8 mouse cellular contexts compared by ENCODE assay signal in genomic region chr3:79885686-79886356, GRCm38 (mm10). TPM values are rescaled to one million over a fixed set of nuclear protein-coding genes. Genes with fewer than 3 reads are reported as not detected.
DNase-seq lines count a peak whose midpoint lies in the region; ATAC-seq and TF ChIP-seq lines count a peak whose summit lies in the region.

No protein-coding gene starts in this region.

- peak overlapping the region; percentile 36 for H3K9ac ChIP-seq in intestine, embryonic 15.5 days
- H3K9ac ChIP-seq in liver, postnatal 0 days (replicated peaks) = peak overlapping the region; percentile 38; the same call in 1 of the 2 replicates

- peak; percentile 92 for ATAC-seq in intestine, embryonic 15.5 days
- ATAC-seq in liver, postnatal 0 days = no peak
- ATAC-seq in CD4-positive, CD25-positive, alpha-beta regulatory T cell, adult 4 months = no peak

- DNase-seq in lung, adult 18-20 months = peak; percentile 59 to 71
- no peak for DNase-seq in lung, postnatal 25 days (ENCODE audit: low spot score)
- DNase-seq in gastrocnemius, postnatal 14 days = peak; percentile 19
- peak; percentile 28 for DNase-seq in liver, postnatal 0 days
- no peak for DNase-seq in T-cell, adult 2 months (ENCODE audit: low spot score)

- H3K27ac ChIP-seq in intestine, embryonic 15.5 days = peak overlapping the region; percentile 45
- no peak overlapping the region for H3K27ac ChIP-seq in liver, postnatal 0 days (ENCODE audit: low read depth)
- H3K27ac ChIP-seq in testis, adult 2 months (ENCODE audit: control insufficient read depth, insufficient read depth, low read depth, low read length) = peak overlapping the region; percentile 54

- intact Hi-C loops in gastrocnemius, postnatal 14 days (cut with DNase I; ENCODE audit: low total_unique reads) = no loop called here

- H3K36me3 ChIP-seq in intestine, embryonic 15.5 days = no peaks in the 10 kb centered on the region
- H3K36me3 ChIP-seq in liver, postnatal 0 days (replicated peaks; ENCODE audit: insufficient read depth, low read length) = no peaks in the 10 kb centered on the region
- no peaks in the 10 kb centered on the region for H3K36me3 ChIP-seq in testis, adult 2 months (ENCODE audit: control insufficient read depth, insufficient read depth, low read length)

- H3K27me3 ChIP-seq in intestine, embryonic 15.5 days (replicated peaks) = no peaks in the 10 kb centered on the region
- no peaks in the 10 kb centered on the region for H3K27me3 ChIP-seq in liver, postnatal 0 days (ENCODE audit: insufficient read depth, low read length)
- H3K27me3 ChIP-seq in testis, adult 2 months (ENCODE audit: control insufficient read depth, insufficient read depth, low read length) = no peaks in the 10 kb centered on the region

- no peak for TF ChIP-seq EP300 in liver, postnatal 0 days (IDR thresholded peaks at IDR 0.05; ENCODE audit: low read depth)

- TF ChIP-seq POLR2A in testis, adult 2 months (IDR thresholded peaks at IDR 0.05; ENCODE audit: control insufficient read depth, low read depth, low read length) = no peak

- H3K4me2 ChIP-seq in intestine, embryonic 15.5 days (replicated peaks) = peak overlapping the region; percentile 72
- peak overlapping the region; percentile 77 for H3K4me2 ChIP-seq in liver, postnatal 0 days (ENCODE audit: low read depth, low read length)

- H3K9me3 ChIP-seq in intestine, embryonic 15.5 days = no peaks in the 10 kb centered on the region
- no peaks in the 10 kb centered on the region for H3K9me3 ChIP-seq in liver, postnatal 0 days (ENCODE audit: low read length)

- peaks cover 11% of the 10 kb centered on the region; the same call in 1 of the 2 replicates for H3K4me1 ChIP-seq in intestine, embryonic 15.5 days (replicated peaks)
- peaks cover 8% of the 10 kb centered on the region for H3K4me1 ChIP-seq in liver, postnatal 0 days (ENCODE audit: insufficient read depth)
- peaks cover 4% of the 10 kb centered on the region; the same call in 1 of the 2 replicates for H3K4me1 ChIP-seq in testis, adult 2 months (ENCODE audit: control insufficient read depth, insufficient read depth, low read length)

- TF ChIP-seq CTCF in liver, postnatal 0 days (IDR thresholded peaks at IDR 0.05; ENCODE audit: low read depth) = no peak
- no peak for TF ChIP-seq CTCF in testis, adult 2 months (IDR thresholded peaks at IDR 0.05; ENCODE audit: control insufficient read depth, insufficient read depth, insufficient replicate concordance, low read depth, low read length)

- 5% methylated on average over 19 of the region's 19 CpGs for WGBS in intestine, embryonic 15.5 days
- WGBS in liver, postnatal 0 days (ENCODE audit: insufficient replicate concordance) = 4% methylated on average over 19 of the region's 19 CpGs

- H3K4me3 ChIP-seq in intestine, embryonic 15.5 days (replicated peaks) = peak overlapping the region; percentile 35
- peak overlapping the region; percentile 47 for H3K4me3 ChIP-seq in liver, postnatal 0 days (ENCODE audit: low read depth, low read length)
- H3K4me3 ChIP-seq in testis, adult 2 months (ENCODE audit: control insufficient read depth, low read depth, low read length) = peak overlapping the region; percentile 53

RNA-seq across cellular contexts. Expression of gene Fam198b, which starts 1.5 kb away (rescaled TPM):
- 10 to 100 TPM; 25.9 to 34.0 TPM for total RNA-seq in gastrocnemius, postnatal 14 days (2021)
- polyA plus RNA-seq in intestine, embryonic 15.5 days (2015; fragmentation: Nextera tagmentation; extraction: Ambion mirVana) = 13.0 and 14.4 TPM in 2 replicates
- 0.35 and 0.47 TPM in 2 replicates for polyA plus RNA-seq in liver, postnatal 0 days (2015; fragmentation: Nextera tagmentation; extraction: Ambion mirVana)
- 3.7 and 4.0 TPM in 2 replicates for polyA plus RNA-seq in testis, adult 2 months (2012; rRNA removed)
- polyA plus RNA-seq in CD4-positive, CD25-positive, alpha-beta regulatory T cell, adult 4 months (2017; shearing (Covaris generic)) = not detected

RNA-seq across cellular contexts. Expression of gene Tmem144, which starts 33.2 kb away (rescaled TPM):
- 1 to 10 TPM; 1.0 to 1.9 TPM for total RNA-seq in gastrocnemius, postnatal 14 days (2021)
- 10.6 and 11.1 TPM in 2 replicates for polyA plus RNA-seq in intestine, embryonic 15.5 days (2015; fragmentation: Nextera tagmentation; extraction: Ambion mirVana)
- polyA plus RNA-seq in liver, postnatal 0 days (2015; fragmentation: Nextera tagmentation; extraction: Ambion mirVana) = 1.2 and 2.0 TPM in 2 replicates
- 463 and 494 TPM in 2 replicates for polyA plus RNA-seq in testis, adult 2 months (2012; rRNA removed)
- not detected for polyA plus RNA-seq in CD4-positive, CD25-positive, alpha-beta regulatory T cell, adult 4 months (2017; shearing (Covaris generic))

Comparison
In these comparisons a context has a peak if more than half of its experiments do, and no peak if none do; other contexts are left out.
1. DNase-seq: peak in lung, adult 18-20 months (2 of 2), gastrocnemius, postnatal 14 days (single experiment) and liver, postnatal 0 days (single experiment); none in lung, postnatal 25 days (single experiment) and T-cell, adult 2 months (single experiment).
2. RNA of gene Tmem144, which starts 33.2 kb away (polyA plus RNA-seq): 463 to 494 TPM in testis, adult 2 months; 10.6 to 11.1 TPM in intestine, embryonic 15.5 days, 1.2 to 2.0 TPM in liver, postnatal 0 days and not detected in CD4-positive, CD25-positive, alpha-beta regulatory T cell, adult 4 months; every median in the first group is over 10 times any median in the second.
3. Peak in every context shown above with its lines, with median percentiles within 50 percentile points of each other: H3K4me3 ChIP-seq.